Mouse (Mus musculus) lung, adult 2 months (tissue): ENCODE results near the gene Nat9.

Experiments
- CTCF ChIP-seq: fragments of 200-500 bp; IDR thresholded peaks from 2 replicates; pipeline ENCODE4 v1.5.1; 2011; ENCODE audit warnings: mild to moderate bottlenecking, low read length, control low read depth; ENCODE audit not compliant: insufficient read depth
- POLR2A ChIP-seq: fragments of 200-500 bp; IDR thresholded peaks from 2 replicates; pipeline ENCODE4 v1.6.1; 2011; ENCODE audit warnings: low read depth, mild to moderate bottlenecking, control low read depth, low read length, borderline replicate concordance; ENCODE audit errors: extremely low read depth

DNA sequence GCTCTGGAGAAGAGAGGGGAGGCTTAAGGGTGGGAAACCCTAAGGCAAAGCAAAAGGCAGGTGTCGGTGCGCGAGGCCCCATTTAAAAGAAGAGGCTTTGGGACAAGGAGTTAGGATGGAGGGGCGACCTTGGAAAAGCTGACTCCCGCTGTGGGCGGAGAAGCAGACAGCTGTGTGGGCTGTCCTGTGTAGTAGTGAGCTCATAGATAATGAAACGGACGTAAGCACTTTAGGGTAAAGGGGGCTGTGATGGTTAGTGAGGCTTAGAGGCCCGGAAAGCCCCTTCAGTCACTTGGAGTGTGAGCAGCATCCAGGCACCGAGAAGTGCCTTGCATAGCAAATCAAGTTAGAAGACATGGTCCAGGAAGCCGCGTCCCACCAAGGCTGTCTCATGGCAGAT is at the start of gene Nat9:
- TF ChIP-seq CTCF, result no peak
- no peak for TF ChIP-seq POLR2A
